Mouse (Mus musculus) adrenal gland, adult 2 months (tissue): ENCODE data around the gene Ptch2. TPM values are rescaled to one million over a fixed set of nuclear protein-coding genes. Genes with fewer than 3 reads are reported as not detected.
A peak's percentile ranks its signal among the peaks of the same experiment; 100 is the strongest.

Experiments used
- DNase-seq: peaks from one replicate; pipeline ENCODE4 v3.0.0; 2021
- long read RNA-seq: library from polyadenylated mRNA; stranded (forward); transcript quantifications from one replicate; pipeline ENCODE4 v2.0.0, GENCODE M21; 2021
- polyA plus RNA-seq: library from polyadenylated mRNA; depleted of rRNA; stranded (reverse); fragments of >200 nt; gene quantifications from 2 replicates; pipeline ENCODE4 v1.2.3, GENCODE M21; 2012; rRNA removed
- total RNA-seq, 2 experiments: library from RNA; stranded (reverse); gene quantifications; 2 replicates each; pipeline ENCODE4 v1.2.3; 2021

The Ptch2 gene
- total RNA-seq = 1 to 10 TPM; 2.8 to 6.5 TPM
- 24.4 and 25.1 TPM in 2 replicates for polyA plus RNA-seq
- long read RNA-seq, full-length matches to known transcripts = 2 of 3 reads
- long read RNA-seq, partial matches to known transcripts = 1 of 3 reads
- long read RNA-seq, other reads (novel, unspliced or antisense) = 0 of 3 reads

GRCm38 (mm10) chr4:117095551-117096452 is at the start of gene Ptch2:
Gene Ptch2, plus strand, starts transcription at chr4:117096075.
- peak; percentile 81 for DNase-seq

GRCm38 (mm10) chr4:117048836-117049235 is 47.0 kb upstream of the Ptch2 start:
- DNase-seq = peak; percentile 59

- no peak for DNase-seq
Measured at GRCm38 (mm10) chr4:117049485-117049884, 46.4 kb upstream of the Ptch2 start.

- no peak for DNase-seq
Measured at GRCm38 (mm10) chr4:117052626-117053025, 43.2 kb upstream of the Ptch2 start.

GRCm38 (mm10) chr4:117053956-117054355 is 41.9 kb upstream of the Ptch2 start:
- DNase-seq = no peak

- DNase-seq = no peak
Measured at GRCm38 (mm10) chr4:117056102-117056501, 39.8 kb upstream of the Ptch2 start.

GRCm38 (mm10) chr4:117056514-117056913 is 39.4 kb upstream of the Ptch2 start:
- DNase-seq = no peak

- no peak for DNase-seq
Measured at GRCm38 (mm10) chr4:117058512-117058911, 37.4 kb upstream of the Ptch2 start.

- DNase-seq = no peak
Measured at GRCm38 (mm10) chr4:117062700-117063390, 33.0 kb upstream of the Ptch2 start.

GRCm38 (mm10) chr4:117068035-117068434 is 27.8 kb upstream of the Ptch2 start:
- DNase-seq = no peak

GRCm38 (mm10) chr4:117069647-117070046 is 26.2 kb upstream of the Ptch2 start:
- DNase-seq = no peak

- no peak for DNase-seq
Measured at GRCm38 (mm10) chr4:117070624-117071023, 25.3 kb upstream of the Ptch2 start.

- DNase-seq = no peak
Measured at GRCm38 (mm10) chr4:117071183-117071582, 24.7 kb upstream of the Ptch2 start.

- DNase-seq = peak; percentile 52
Measured at GRCm38 (mm10) chr4:117087948-117088640, 7.8 kb upstream of the Ptch2 start.

GRCm38 (mm10) chr4:117090586-117090985 is 5.3 kb upstream of the Ptch2 start:
- no peak for DNase-seq

- DNase-seq = peak; percentile 53
Measured at GRCm38 (mm10) chr4:117094626-117095361, 1.1 kb upstream of the Ptch2 start.

GRCm38 (mm10) chr4:117096666-117097065 is 791 bp downstream of the Ptch2 start:
- peak; percentile 43 for DNase-seq

GRCm38 (mm10) chr4:117097969-117098763 is 2.3 kb downstream of the Ptch2 start:
- DNase-seq = peak; percentile 40

GRCm38 (mm10) chr4:117098764-117099036 is 2.8 kb downstream of the Ptch2 start:
- no peak for DNase-seq

- DNase-seq = no peak
Measured at GRCm38 (mm10) chr4:117100036-117100435, 4.2 kb downstream of the Ptch2 start.

- no peak for DNase-seq
Measured at GRCm38 (mm10) chr4:117101218-117101617, 5.3 kb downstream of the Ptch2 start.
